Mouse (Mus musculus) cerebellum, postnatal 25 days (tissue): ENCODE measurements around the gene Gm42417.

Source experiments
- DNase-seq, 2 experiments: peaks; one replicate each; pipeline ENCODE4 v3.0.0; 2021; ENCODE audit warnings: mixed read lengths in 2 of 2

The Gm42417 gene

DNA sequence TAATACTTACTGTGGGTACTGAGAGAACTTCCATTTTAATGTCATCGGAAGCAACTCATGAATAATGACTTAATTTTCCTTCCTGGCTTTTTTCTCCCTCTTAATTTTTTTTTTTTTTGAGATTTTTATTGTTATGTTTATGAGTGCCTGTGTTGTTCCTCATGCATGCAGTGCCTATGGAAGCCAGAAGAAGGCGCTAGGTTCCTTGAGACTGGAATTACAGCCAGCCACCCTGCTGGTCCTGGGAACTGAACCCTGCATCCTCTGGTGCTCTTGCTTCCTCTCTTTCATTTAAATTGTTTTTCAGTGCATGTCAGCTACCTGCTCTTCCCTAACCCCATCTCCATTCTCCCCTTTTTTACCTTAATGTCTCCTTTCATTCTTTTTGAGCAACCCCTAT, 25.5 kb downstream of the Gm42417 start:
- DNase-seq: peak; percentile 66 to 81

DNA sequence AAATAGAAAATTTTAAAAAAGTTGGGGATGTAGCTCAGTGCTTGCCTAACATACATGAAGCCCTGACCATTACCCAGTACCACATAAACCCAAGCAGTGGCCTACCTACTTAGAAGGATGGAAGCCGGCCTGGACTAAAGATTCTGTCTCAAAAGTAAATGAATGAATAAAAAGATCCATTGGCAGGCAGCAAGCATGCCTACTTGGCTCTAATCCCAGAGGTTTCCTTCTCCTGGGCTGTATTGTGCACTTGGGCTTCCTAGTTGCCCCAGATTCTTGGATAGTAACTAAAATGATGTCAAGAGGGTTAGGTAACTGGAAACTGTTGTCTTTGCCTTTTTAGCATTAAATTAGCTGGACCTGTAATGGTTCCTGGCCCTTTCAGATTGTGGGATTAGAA, 25.9 kb downstream of the Gm42417 start:
- DNase-seq: no peak

DNA sequence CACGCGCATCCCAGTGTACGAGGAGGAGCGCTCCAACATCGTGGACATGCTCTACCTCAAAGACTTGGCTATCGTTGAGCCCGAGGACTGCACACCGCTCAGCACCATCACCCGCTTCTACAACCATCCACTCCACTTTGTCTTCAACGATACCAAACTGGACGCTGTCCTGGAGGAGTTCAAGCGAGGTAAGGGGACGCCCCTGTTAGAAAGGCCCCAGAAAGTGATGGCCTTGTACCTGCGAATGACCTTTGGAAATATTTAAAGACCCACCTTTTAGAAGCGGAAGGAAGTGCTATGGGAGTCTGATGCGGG, 26.3 kb downstream of the Gm42417 start:
- DNase-seq: no peak

DNA sequence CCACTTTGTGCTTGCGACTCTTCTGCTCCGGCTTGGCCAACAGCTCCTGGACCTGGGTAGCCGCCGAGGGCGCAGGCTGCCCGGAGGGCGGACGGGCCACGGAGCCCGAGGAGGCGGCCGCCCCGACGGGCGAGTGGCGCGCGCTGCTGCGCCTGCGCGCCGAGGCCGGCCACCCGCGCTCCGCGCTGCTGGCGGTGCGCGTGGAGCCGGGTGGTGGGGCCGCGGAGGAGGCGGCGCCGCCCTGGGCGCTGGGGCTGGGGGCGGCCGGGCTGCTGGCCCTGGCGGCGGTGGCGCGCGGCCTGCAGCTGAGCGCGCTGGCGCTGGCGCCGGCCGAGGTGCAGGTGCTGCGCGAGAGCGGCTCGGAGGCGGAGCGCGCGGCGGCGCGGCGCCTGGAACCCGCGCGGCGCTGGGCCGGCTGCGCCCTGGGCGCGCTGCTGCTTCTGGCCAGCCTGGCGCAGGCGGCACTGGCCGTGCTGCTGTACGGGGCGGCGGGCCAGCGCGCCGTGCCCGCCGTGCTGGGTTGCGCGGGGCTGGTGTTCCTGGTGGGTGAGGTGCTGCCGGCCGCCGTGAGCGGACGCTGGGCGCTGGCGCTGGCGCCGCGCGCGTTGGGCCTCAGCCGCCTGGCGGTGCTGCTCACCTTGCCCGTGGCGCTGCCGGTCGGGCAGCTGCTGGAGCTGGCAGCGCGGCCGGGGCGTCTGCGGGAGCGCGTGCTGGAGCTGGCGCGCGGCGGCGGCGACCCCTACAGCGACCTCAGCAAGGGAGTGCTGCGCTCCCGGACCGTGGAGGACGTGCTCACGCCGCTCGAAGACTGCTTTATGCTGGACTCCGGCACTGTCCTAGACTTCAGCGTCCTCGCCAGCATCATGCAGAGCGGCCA, 26.9 kb downstream of the Gm42417 start:
- peak; percentile 76 to 81 for DNase-seq

DNA sequence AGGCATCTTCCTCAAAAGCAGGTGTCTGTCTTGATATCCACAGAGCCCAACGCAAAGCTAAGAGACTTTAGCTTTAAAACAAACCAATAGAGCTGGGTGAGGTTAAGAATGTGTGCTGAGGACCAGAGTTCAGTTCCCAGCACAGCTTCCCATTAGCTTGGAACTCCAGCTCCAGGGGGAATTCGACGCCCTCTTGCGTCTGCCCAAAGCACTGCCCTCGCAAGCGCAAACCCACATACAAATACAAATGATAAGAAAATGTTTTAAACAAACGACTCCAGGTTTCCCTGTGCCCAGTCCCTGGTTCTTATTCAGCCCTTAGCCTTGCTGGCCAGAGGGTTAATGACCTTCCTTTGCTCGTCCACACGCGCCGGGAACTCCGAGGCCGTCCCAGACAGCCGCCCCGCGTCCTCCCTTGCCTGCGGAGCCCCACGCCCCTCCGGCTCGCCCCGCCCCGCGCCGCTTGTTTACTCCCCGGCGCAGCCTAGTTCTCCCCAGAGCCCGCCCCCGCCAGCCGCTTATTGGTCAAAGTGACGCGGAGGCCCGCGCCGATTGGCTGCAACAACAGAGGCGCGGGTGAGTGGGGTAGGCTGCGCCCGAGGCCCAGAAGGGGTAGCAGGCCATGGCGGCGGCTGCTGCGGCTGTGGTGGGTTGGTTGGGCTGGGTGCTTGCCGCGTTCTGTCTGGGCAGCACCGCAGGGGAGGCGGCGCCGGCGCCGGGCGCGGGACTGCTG, 27.8 kb downstream of the Gm42417 start, which contains the start of gene Cnnm3:
TSS of gene Cnnm3 (plus strand) at position 579 of the 733 bp plus-strand sequence.
- peak; percentile 100 for DNase-seq

DNA sequence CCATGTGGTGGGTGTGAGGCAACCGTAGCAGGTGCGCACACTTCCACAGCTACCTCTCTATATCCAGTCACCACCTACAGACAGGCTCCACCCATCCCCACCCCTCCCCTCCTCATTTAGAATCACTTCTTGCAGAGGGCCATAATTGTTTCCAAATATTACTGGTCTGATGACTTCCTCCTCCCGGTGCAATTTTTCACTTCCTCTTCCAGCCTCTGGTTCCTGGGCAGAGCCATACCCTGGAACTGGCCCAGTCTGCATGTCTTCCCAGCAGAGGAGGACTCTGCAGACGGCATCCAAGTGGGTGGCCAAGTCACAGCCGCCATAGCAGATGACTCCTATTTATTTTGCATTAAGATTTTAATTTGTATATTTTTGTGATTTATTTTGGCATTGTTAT, 31.0 kb downstream of the Gm42417 start:
- peak in 1 of 2 experiments; percentile 50 for DNase-seq

DNA sequence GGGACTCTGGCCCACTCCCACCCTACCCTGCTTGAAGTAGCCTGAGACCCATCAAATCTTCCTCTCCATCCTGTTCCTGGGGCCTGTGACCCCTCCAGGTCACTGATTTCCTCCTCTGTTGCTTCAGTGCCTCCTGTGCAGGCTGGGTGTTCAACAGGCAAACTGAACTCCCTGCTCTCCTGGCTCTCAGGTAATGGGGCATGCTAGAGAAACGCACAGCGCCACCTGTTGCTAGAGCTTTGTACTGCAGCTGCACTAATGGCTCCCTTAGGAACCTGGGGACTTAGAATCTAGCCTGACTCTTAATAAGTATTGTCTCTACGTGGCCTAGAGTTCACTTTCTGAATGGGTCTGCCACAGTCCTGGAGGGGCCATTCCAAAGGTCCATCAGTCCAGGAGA, 38.0 kb downstream of the Gm42417 start:
- DNase-seq: peak; percentile 88 to 93

DNA sequence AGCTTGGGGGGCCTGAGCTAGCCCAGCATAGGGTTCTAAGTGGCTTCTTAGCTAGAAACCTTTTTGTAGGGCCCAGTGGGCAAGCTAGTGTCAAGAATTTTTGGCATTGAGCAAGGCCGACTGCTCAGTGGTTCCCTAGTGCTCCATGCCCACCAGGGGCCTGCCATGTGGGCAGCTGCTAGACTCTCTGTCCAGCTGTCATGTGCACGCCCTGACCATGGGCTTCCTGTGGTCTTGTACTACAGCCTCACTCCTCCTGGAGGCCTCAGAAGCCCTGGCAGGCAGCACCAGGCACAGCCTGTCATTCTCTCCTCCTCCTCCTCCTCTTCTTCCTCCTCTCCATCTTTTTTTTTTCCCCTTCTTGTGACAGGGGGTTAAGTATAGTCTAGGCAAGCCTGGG, 41.9 kb downstream of the Gm42417 start:
- DNase-seq: peak in 1 of 2 experiments; percentile 11

DNA sequence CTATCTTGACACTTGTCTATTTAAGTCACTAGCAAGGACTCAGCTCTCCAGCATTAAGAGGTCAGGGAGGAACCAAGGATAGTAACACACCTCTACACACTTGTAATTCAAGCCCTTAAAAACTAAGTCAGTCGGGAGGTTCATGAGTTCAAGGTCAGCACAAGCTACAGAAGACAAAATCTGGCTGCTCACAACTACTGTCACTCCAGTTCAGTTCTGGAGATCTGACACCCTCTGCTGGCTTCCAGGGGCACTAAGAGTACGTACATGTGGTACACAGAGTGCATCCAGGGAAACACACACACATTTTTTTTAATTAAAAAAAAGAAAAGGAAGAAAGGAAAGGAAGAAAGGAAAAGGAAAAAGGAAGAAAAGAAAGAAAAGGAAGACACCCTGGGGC, 42.5 kb downstream of the Gm42417 start:
- DNase-seq: peak; percentile 47 to 71

DNA sequence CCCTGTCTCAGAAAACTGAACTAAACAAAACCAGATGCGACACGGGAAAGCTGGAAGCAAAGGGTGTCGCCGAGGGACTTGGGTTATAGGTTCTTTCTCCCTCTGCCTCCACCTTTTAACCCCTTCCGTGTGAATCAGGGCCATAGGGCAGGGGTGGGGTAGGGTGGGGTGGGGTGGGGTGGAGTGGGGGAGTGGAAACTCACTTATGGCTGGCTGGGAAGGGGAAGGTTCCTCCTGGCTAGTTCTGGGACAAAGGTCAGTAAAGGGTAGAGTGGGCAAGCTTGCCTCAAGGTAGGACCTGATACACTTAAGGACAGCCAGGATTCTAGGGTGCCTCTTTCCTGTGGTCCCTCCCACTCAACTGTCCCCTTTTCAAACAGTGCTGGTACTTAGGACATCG, 45.9 kb downstream of the Gm42417 start:
- DNase-seq: no peak

DNA sequence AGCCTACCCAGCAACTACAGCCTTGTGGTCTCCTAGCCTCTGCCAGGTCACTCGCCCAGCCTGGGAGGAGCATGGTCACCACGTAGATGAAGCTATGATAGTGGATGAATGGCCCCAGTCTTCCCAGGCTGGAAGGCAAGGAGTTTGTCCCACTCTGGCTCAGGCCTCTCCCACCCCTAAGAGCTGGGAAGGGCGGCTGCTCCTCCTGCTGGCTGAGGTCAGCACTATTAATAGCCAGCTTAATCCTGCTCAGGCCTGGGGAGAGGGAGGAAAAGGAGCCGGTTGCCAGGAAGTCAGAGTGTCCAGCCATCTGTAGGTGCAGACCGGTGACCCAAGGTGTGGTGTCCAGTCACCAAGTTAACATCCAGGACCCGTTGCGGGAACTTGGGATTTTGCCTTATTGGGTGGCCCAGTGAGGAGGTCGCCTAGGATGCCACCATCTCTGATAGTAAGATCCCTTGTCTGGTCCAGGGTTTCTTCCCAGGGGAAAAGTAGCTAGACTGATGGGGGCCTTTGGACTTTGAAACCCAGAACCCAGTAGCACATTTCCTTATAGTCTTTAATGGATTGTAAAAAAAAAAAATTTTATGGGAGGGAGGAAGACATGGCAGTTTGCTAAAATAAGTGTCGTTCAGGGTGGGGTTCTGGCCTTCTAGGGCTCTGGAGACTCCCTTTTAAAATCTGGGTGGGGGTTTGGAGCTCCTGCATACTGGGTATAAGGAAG, 46.7 kb downstream of the Gm42417 start:
- DNase-seq: peak; percentile 89 to 90

DNA sequence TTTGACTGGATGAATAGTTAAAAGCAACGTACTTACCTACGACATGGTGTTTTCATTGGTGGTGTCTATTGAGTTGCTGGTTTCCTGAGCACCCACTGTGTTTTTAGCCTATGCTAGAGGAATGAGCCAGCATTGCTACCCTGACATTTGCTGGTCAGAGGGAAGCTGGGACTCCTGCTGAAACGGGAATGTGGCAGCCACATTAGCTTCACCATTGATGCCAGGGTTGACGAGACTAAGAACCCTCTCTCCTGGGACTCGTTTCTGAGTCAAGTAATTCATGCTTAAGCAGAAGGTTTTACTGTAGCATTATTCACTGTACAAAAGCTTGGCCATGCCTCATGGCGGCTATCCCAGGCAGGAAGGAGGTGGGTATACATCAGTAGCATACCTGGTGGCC, 49.6 kb downstream of the Gm42417 start:
- peak; percentile 46 to 56 for DNase-seq

DNA sequence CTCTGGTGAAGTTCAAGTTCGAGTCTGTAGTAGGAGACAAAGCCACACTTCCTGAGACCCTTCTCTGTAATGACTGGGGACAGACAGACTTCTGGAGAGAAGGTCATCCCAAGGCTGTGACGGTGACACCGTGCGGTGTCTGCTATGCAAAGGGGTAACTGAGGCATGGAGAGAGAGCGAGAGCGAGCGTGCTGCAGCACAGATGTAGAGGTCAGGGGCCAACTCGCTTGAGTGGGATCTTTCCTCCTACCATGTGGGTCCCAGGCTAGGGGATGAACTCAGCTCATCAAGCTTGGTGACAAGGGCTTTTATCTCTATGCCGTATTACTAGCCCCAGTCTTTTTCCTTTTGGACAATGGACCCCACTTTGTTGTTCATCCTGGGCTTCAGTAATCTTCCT, 52.1 kb downstream of the Gm42417 start:
- no peak for DNase-seq

DNA sequence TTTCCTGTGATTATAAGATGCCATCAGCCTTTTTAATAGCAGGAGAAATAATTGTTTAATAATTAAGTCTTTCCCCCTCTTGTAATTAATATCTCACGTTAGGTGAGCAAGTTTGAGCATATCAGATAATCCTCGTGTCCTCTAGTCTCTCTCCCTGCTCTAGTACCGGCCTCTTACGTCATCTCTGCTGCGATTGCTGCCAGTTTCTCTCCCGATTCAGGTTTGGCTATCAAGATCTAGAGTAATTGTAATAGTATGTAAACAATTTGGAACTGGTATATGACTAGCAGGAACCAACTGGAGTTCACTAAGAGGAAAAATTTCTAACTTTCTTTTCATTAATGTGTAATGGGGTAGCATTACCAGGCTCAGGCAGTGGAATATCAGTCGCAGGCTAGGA, 54.1 kb downstream of the Gm42417 start:
- no peak for DNase-seq

DNA sequence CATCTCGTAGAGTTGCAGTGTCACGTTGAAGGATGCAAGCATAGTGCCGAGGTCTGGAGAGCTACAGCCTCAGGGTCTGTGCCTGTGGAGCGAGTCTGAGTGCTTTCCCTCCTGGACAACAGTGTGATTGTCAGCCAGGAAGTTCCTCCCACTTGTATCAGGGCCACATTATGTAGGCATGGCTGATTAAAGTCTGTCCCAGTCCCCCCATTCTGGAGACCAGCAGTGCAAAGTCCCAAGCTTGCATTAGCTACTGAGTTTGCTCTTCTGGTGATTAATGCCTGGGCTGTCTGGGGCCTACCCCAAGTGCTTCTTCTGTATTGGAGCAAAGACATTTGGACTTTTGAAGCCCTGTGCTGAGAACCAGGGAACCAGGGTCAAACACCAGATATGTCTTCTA, 55.4 kb downstream of the Gm42417 start:
- no peak for DNase-seq
